Mouse (Mus musculus) lung, postnatal 25 days (tissue): ENCODE measurements at regions not wholly inside any gene's neighbourhood (a gene's known extent, or its start where the extent isn't known, plus 50 kb on each side); places are given as distances from the start of the nearest gene placed in this dataset.

Source experiments
- DNase-seq: peaks from one replicate; pipeline ENCODE4 v3.0.0; 2022; ENCODE audit warnings: low spot score

- DNase-seq: no peak
Measured at GRCm38 (mm10) chr1:177568056-177568816, 126.1 kb downstream of the Zbtb18 start.

- DNase-seq: no peak
Measured at GRCm38 (mm10) chr1:177569572-177569971, 127.4 kb downstream of the Zbtb18 start.

- DNase-seq: no peak
Measured at GRCm38 (mm10) chr1:177573017-177573725, 131.0 kb downstream of the Zbtb18 start.

GRCm38 (mm10) chr1:177573781-177574180, 131.6 kb downstream of the Zbtb18 start:
- no peak for DNase-seq

- DNase-seq: no peak
Measured at GRCm38 (mm10) chr1:177574312-177574711, 132.2 kb downstream of the Zbtb18 start.

- no peak for DNase-seq
Measured at GRCm38 (mm10) chr1:177584302-177584886, 142.2 kb downstream of the Zbtb18 start.

GRCm38 (mm10) chr1:177585320-177585719, 143.2 kb downstream of the Zbtb18 start:
- no peak for DNase-seq

GRCm38 (mm10) chr1:177589034-177589433, 140.6 kb upstream of the 1700016C15Rik start:
- no peak for DNase-seq

GRCm38 (mm10) chr1:177589656-177590055, 140.0 kb upstream of the 1700016C15Rik start:
- no peak for DNase-seq

GRCm38 (mm10) chr1:177591742-177592141, 137.9 kb upstream of the 1700016C15Rik start:
- no peak for DNase-seq

GRCm38 (mm10) chr1:177592337-177592736, 137.3 kb upstream of the 1700016C15Rik start:
- no peak for DNase-seq

GRCm38 (mm10) chr1:177594341-177594740, 135.3 kb upstream of the 1700016C15Rik start:
- no peak for DNase-seq

- DNase-seq: no peak
Measured at GRCm38 (mm10) chr1:177595326-177595914, 134.2 kb upstream of the 1700016C15Rik start.

- no peak for DNase-seq
Measured at GRCm38 (mm10) chr1:177597036-177597435, 132.6 kb upstream of the 1700016C15Rik start.

GRCm38 (mm10) chr1:177605353-177605969, 124.2 kb upstream of the 1700016C15Rik start:
- DNase-seq: no peak

GRCm38 (mm10) chr1:177607565-177607964, 122.0 kb upstream of the 1700016C15Rik start:
- DNase-seq: no peak

GRCm38 (mm10) chr1:177608551-177609020, 121.0 kb upstream of the 1700016C15Rik start:
- no peak for DNase-seq

GRCm38 (mm10) chr1:177609226-177609625, 120.4 kb upstream of the 1700016C15Rik start:
- no peak for DNase-seq

GRCm38 (mm10) chr1:177609683-177610082, 119.9 kb upstream of the 1700016C15Rik start:
- no peak for DNase-seq

GRCm38 (mm10) chr1:177610156-177610555, 119.5 kb upstream of the 1700016C15Rik start:
- DNase-seq: no peak

GRCm38 (mm10) chr1:177612546-177612945, 117.1 kb upstream of the 1700016C15Rik start:
- DNase-seq: no peak

- no peak for DNase-seq
Measured at GRCm38 (mm10) chr1:177615609-177616008, 114.0 kb upstream of the 1700016C15Rik start.
